Mouse (Mus musculus): Measurements from ENCODE around the gene Selenop.
"Not testable (repeated sequence)": the region's sequence is repeated elsewhere in the genome, so short reads cannot be mapped to it uniquely, and the experiment has no call there.

Gene Selenop

DNA sequence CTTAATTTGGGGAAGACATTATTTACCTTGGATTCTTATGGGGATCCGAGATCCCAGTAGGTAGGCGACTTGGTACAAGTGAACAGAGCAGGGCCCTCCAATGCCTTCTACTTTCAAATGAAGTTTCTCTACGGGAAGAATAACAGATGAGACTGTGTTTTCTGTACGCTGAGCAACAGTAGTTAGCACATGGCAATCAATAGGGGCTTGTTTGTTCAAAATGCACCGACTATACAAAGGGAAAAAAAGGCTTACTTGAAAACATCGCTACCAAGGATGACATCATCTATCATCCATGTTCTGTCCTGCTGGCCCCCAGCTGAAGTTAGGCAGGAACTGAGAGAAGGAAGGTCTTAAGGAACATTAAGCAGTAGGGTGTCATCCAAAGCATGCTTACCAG is at the start of gene Selenop:
Selenop (plus strand) TSS at position 301 of the 400 bp plus-strand sequence.
- no peak for DNase-seq

GRCm38 (mm10) chr15:3218668-3219067 is 49.7 kb upstream of the Selenop start:
- DNase-seq = not testable (repeated sequence)

DNA sequence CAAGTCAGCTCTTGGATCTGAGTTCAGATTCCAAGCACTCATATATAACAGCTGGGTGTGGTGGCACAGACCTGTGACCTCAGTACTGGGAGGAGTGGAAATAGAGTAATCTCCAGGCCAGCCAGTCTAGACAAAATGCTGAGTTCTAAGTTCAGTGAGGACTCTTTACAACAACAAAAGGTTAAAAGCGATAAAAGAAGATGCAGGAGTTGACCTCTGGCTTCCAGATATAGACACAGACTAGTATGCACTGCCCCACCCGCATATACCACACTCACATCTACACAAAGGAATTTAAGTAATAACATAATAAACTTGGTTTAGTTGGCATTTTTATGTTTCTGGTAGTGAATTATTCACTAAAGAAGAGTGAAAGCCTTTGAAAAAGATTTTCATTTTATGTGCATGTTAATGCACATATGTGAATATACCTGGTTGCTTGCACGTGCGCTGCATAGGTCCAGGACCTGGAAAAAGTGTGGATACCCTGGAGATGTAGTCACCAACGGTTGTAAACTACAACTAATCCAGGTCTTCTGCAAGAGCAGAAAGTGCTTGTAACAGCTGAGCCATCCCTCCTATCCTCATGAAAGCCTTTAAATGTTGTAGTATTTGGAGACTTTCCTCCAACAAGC is 45.4 kb upstream of the Selenop start:
- no peak for DNase-seq

- no peak for DNase-seq
Observed at GRCm38 (mm10) chr15:3226573-3226972, 41.8 kb upstream of the Selenop start.

- no peak for DNase-seq
Observed at GRCm38 (mm10) chr15:3228185-3228584, 40.2 kb upstream of the Selenop start.

GRCm38 (mm10) chr15:3228990-3229389 is 39.4 kb upstream of the Selenop start:
- no peak for DNase-seq

DNA sequence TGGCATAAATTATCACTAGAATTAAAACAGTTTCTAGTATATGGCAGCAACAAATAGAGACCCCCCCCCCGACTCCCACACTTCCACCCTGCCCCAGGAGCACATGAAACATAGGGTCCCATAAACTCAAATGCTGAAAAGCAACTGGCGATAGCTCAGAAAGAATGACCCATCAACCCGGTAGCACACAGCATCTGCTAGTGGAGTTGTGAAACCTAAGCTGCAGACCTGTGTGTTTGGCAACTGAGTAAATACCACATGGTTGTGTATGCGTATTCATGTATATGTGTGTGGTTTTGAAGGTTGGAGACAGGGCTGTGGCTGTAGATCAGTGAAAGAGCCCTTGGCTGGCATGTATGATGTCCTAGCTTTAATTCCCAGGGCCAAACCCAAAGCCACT is 37.3 kb upstream of the Selenop start:
- no peak for DNase-seq

DNA sequence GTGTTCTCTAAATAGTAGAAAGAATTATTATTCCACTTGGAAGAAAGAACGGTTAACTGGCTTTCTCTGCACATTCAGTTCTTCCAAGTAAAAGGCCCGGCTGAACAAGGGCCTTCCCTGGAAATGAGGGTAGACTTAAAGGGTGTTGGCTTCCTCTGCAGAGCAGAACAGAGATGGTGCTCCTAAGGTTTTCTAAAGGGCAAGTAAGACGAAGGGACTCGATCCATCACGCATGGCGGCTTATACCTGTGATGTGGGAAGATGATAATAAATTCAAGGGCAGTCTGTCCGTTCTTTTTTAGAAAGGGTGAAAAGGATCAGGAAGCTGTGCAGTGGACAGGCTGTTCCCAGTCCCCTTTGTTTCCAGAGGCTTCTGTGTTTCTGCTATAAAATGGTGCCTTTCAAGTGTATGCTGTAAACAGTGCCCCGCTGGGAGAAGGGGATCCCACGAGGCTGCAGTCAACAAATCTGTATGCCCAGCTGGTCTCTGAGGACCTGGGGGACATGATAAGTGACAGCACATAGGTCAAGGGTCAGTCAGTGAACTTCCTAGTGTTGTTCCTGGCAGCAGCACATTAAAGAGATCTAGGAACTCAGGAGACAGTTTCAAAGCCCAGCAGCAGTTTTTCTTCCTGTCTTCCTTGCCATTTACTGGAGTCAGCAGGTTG is 36.0 kb upstream of the Selenop start:
- DNase-seq = no peak

DNA sequence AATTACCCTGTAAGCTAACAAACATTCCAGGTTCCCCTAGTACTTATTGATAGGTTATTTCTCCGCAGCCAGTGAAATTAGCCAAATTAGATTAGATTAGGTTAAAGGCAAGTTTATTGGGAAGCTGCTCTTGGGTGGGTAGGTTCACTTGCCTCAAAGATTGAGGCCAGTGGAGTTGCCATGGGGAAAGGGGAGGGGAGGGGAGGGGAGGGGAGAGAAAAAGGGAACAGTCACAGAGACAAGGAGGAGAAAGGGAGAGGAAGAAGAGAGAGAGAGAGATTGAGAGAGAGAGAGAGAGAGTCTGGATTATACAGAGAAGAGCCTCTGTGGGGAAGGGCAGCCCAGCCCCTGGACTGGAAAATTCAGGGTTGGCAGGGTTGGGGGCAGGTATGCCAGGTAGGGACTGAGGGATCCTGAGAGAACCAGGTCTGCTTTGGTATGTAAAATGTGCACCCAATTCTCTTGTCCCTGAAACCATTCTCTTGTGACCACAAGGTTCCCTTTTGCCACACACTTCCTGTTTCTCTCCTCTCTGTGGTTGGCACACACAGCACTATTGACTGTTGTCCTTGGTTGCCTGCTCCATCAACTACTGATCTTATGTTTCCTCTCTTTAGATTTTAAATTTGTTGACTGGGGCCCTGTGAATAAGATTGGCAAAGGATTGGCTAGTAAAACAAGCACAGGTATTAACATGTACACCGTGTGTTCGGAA is 34.4 kb upstream of the Selenop start:
- no peak for DNase-seq

DNA sequence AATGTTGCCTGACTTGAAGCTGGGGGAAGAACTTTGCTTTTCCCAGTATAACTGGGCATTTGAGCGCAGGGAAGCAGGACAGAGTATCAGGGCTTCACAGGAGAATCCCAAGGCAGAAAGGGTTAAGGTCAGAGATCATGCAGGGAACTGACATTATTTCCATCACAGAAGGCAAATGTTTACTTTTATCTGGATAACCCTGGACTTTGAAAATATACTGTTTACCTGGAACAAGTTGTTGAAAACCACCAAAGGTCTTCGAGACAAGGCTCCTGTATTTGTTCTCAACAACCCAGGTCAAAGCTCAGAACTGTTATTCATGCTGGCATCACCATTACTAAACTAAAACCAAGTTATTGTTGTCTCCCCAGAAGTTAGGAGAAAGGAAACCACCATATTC is 32.0 kb upstream of the Selenop start:
- DNase-seq = no peak

DNA sequence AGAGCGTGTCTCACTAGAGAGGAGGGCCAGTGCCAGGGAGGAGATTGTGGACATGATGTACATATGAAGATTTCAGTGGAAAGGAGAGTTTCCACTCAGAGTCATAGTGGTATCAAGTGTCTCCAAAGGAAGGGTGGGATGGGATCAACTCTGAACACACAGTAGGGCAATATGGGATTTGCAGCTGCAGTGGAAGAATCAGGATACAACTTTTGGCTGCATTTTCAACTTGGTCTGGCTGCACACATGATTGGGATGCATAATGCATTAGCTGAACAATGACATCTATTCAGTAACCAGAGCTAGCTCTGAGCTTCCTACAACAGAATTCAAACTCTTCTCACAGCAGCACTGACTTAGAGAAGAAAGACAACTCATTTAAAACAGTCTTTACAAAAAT is 30.4 kb upstream of the Selenop start:
- no peak for DNase-seq

DNA sequence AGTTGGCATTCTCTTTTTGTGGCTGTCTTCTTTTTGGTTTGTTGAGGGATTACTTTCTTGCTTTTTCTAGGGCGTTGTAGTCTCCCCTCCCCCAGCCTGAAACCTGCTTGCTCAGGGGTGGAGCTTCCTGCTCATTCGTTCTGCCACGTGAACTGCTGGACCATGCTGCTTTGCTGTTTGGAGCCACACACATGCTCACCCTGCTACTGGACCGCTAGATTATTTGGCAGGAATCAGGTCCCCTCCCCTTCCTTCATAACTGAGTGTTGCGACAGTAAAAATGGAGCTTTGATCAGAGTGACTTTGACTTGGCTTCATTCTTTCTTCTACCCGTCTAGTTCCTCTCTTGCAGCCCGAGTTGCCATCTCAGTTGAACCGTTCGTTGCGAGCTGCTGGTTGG is 23.3 kb upstream of the Selenop start:
- not testable (repeated sequence) for DNase-seq

DNA sequence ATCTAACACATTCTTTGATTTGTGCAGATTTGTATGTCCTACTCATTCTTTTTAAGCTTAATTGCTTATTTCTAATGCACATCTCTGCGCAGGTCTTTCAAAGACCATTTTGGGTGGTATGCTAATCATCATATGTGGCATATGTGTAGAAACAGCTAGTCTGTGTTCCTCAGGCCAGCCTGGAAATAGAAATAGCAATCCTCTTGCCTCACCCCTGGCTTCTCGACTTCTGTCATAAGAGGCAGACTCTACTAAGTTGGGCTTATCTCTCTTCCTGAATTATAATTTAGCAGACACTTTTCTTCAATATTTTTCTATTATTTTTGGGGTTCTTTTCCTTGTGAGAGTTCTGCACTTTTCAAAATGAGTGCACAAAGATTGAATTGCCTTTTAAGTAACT is 17.7 kb upstream of the Selenop start:
- no peak for DNase-seq

- no peak for DNase-seq
Observed at GRCm38 (mm10) chr15:3251031-3251717, 17.2 kb upstream of the Selenop start.

- no peak for DNase-seq
Observed at GRCm38 (mm10) chr15:3251718-3252067, 16.7 kb upstream of the Selenop start.

DNA sequence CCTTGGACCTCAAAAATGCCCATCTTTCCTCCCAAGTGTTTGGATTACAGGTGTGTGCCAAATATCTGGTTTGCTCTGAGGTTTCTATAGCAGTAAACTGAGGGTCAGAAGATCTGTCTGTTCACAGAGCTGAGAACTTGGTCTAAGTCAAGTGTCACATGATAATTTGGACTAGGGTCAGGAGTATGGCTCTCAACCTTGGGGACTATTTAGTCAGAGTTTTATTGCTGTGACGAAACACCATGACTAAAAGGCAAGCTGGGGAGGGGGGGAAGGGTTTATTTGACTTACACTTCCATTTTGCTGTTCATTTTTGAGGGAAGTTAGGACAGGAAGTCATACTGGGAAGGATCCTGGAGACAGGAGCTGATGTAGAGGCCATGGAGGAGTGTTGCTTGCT is 9.3 kb upstream of the Selenop start:
- no peak for DNase-seq

- DNase-seq = no peak
Observed at GRCm38 (mm10) chr15:3260309-3260708, 8.0 kb upstream of the Selenop start.

GRCm38 (mm10) chr15:3262883-3263282 is 5.5 kb upstream of the Selenop start:
- no peak for DNase-seq

GRCm38 (mm10) chr15:3264293-3264692 is 4.1 kb upstream of the Selenop start:
- DNase-seq = no peak

- no peak for DNase-seq
Observed at GRCm38 (mm10) chr15:3264828-3265227, 3.5 kb upstream of the Selenop start.

GRCm38 (mm10) chr15:3269496-3269895 is 1.1 kb downstream of the Selenop start:
- no peak for DNase-seq

- DNase-seq = no peak
Observed at GRCm38 (mm10) chr15:3269996-3270645, 1.8 kb downstream of the Selenop start.

GRCm38 (mm10) chr15:3270646-3271077 is 2.3 kb downstream of the Selenop start:
- DNase-seq = peak; percentile 14
